Mouse (Mus musculus) retina, embryonic 14.5 days (tissue): Measurements from ENCODE around the gene Tpo.

Source experiments
- DNase-seq: peaks from one replicate; pipeline ENCODE4 v3.0.0-alpha.2; 2015; ENCODE audit warnings: low spot score

Gene Tpo

GRCm38 (mm10) chr12:30077056-30077455, 55.4 kb downstream of the Tpo start:
- no peak for DNase-seq

GRCm38 (mm10) chr12:30076316-30076715, 56.1 kb downstream of the Tpo start:
- DNase-seq = no peak

GRCm38 (mm10) chr12:30069321-30069720, 63.1 kb downstream of the Tpo start:
- DNase-seq = no peak

- DNase-seq = no peak
Observed at GRCm38 (mm10) chr12:30067806-30068205, 64.6 kb downstream of the Tpo start.

GRCm38 (mm10) chr12:30062118-30062505, 70.3 kb downstream of the Tpo start:
- no peak for DNase-seq

- no peak for DNase-seq
Observed at GRCm38 (mm10) chr12:30061503-30062117, 70.8 kb downstream of the Tpo start.

- no peak for DNase-seq
Observed at GRCm38 (mm10) chr12:30058044-30058443, 74.4 kb downstream of the Tpo start.

DNA sequence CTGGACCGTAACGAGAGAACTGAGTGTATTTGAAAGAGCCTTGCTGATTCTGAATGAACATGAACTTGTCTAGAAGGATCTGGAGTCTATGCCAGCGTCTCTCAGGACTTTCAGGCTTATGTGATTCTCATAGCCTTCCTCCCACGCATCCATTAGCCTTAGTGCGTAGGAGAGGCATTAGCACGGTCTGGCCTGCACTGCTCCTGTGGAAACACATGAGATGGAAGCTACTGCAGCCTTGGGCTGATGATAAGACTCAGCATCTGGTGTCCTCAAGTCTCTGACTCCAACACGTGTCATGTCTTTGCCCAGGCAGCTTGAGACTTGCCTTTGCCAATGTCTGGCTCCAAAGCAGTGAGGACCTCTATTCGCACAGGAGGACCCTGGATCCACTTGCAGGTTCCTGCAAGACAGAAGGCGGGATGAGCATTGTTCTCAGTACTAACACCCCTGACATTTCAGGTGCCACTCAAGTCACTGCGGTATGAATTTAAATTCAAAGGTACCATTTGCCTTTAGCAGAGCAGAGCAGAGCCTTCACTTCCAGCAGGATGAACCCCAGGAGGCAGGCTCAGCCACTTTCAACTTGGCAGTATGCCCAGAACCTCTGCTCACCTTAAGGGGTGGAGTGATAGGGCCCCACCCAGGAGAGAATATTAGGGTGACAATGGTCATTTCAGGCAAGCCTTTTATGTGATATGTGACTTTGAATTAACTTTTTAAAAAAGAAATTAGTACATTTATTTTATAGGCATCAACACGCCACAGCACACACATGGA, 77.5 kb downstream of the Tpo start:
- no peak for DNase-seq

GRCm38 (mm10) chr12:30050235-30050634, 82.2 kb downstream of the Tpo start:
- peak; percentile 70 for DNase-seq

DNA sequence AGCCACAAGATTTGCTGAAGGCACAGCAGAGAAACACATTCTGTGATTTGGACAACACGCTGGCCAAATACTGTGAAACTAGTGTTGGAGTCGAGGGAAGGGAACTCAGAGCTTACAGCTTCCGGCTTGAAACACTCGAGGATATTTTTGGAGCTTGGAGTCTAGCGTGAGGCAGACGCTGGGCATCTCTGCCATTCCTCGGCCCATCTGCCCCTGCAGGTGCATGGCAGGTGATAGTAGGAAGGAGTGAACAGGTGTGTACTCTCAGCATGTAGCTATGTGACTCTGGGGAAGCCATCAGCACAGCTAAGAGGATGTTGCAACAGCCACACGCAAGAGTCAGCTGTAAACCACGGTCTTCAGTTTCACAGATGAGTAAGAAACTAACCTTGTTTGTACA, 82.6 kb downstream of the Tpo start:
- no peak for DNase-seq

GRCm38 (mm10) chr12:30048848-30049247, 83.6 kb downstream of the Tpo start:
- DNase-seq = no peak

DNA sequence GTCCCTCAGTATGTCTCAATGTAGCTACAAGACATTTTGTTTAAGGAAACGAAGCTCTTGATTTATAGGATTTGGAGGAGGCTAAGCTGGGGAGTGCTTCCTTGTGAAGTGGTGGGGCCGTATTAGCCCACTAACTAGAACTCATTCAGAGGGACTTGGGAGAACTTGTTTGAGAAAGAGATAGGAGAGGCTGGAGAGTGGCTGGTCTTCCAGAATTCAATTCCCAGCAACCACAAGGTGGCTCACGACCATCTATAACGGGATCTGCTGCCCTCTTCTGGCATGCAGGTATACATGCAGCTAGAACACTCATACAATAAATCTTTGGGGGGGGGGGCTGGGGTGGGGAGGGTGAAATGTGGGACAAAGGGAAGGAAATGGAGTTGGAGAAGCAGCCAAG, 92.3 kb downstream of the Tpo start:
- DNase-seq = peak; percentile 66

DNA sequence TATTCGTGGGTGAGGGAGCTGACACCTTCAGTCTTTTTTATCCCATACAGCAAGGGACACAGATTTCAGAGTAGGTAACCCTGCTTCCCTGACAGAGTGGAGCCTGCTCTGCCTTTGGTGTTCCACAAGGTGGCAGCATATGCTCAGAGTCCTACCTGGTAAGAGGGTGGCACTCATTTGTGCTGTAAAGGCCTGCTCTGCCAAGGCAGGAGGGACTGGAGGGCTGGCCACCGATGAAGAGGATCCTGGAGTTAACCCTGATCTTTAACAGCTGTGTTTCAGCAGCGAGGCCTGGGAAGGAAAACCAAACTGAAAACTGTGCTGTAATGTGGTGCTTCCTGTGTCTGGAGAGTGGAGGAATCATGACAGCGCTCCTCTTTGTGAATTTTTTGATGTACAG, 92.9 kb downstream of the Tpo start:
- DNase-seq = peak; percentile 76

DNA sequence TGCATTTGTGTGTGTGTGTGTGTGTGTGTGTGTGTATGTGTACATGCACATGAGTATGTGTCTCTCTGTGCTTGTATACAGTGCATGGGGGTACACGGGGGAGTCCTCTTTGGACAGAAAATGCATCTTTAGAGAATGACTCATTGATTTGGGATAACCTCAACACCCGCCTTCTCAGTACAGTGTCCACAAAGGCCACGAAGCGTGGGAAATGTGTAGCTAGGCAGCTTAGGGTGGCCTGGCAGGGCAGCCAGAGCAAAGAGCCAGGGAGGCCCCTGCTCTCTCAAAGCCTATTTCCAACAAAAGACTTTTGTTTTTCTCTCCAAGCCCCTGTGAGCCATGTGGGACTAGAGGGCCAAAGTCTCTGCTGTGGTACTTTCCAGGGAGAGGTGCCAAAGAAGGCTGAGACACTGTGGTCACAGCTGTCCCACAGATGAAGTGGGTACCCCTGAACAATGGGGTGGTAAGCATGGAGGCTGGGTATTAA, 95.8 kb downstream of the Tpo start:
- DNase-seq = no peak

GRCm38 (mm10) chr12:30035841-30036568, 96.4 kb downstream of the Tpo start:
- DNase-seq = peak; percentile 44

- no peak for DNase-seq
Observed at GRCm38 (mm10) chr12:30035406-30035805, 97.0 kb downstream of the Tpo start.

DNA sequence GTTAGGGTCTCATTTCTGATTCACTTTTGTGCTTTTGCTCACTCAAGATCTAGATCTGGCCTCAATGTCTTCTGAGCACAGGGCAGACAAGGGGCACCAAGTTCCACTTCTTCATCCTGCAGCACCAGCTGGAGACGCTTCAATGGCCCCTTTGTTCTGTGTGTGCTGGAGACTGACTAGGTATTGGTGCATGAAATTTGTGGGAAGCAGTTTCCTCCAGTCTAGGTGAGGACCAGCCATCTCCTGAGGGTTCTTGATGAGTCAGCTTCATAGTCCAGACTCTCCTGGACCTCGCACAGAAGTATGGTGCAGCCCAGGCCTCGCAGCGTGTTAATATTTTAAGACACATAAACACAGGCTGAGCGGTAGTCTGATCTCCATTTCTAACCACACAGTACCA, 97.7 kb downstream of the Tpo start:
- no peak for DNase-seq

GRCm38 (mm10) chr12:30030571-30030970, 101.9 kb downstream of the Tpo start:
- no peak for DNase-seq

DNA sequence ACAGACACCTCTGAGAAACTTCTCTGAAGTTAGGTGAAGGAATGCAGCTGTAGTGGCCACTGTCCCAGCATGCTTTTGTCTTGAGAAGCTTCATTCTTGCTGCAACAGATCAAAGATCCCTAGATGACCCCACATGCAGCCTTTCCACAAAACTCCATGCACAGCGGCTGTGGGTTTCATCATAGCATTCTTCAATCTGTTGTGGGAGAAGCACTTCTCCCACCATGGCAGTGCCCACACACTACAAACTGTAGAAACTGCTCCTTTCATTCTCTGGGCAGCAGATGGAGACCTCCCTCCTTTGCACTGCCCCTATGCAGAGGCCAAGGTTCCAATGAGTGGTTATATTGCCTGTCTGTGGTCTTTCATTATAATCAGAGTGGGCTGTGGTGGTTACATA, 103.3 kb downstream of the Tpo start:
- DNase-seq = no peak

GRCm38 (mm10) chr12:30027721-30028340, 104.6 kb downstream of the Tpo start:
- DNase-seq = no peak

GRCm38 (mm10) chr12:30024264-30024825, 108.1 kb downstream of the Tpo start:
- DNase-seq = no peak

- peak; percentile 71 for DNase-seq
Observed at GRCm38 (mm10) chr12:30023491-30023890, 108.9 kb downstream of the Tpo start.
